Mouse (Mus musculus) adrenal gland, postnatal 25 days (tissue): Measurements from ENCODE around the gene Ssbp3. TPM values are rescaled to one million over a fixed set of nuclear protein-coding genes. Genes with fewer than 3 reads are reported as not detected.

Experiments
- DNase-seq: peaks from one replicate; pipeline ENCODE4 v3.0.0; 2021; ENCODE audit warnings: mixed read lengths
- total RNA-seq: library from RNA; stranded (reverse); gene quantifications from 2 replicates; pipeline ENCODE4 v1.2.3, GENCODE M21; 2021

Ssbp3 gene
- total RNA-seq, 1 experiment from 2014 or later = 82.6 TPM

DNA sequence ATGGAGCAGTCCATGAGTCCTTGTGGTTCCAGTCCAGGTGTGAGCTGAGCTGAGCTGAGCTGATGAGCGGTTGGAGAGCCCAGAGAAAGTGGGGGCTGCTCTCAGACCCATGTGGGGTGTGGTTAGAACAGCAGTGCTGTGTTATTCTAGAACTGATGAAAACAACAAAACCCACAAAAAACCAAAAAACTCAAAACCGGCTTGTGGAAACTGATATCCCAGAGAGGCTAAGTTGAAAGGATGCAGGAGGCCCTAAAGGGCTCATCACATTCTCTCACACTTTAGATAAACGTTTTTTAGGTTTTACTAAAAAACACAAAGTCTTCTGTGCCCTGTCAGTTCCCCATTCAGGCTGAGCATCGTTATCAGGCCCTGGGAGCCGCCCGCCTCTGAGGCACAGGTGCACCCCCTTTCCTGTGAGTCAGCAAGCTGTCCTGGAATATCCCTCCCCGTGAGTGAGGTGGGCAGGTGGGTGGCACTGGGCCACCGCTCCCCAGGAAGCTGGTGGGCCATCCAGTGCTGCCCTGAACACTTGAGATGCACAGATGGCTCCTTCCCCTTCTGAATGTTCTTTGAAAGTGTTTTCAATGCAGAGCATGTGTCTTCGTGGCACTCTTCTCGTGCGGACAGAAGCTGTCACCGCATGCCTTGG, 24.6 kb downstream of the Ssbp3 start:
- no peak for DNase-seq

DNA sequence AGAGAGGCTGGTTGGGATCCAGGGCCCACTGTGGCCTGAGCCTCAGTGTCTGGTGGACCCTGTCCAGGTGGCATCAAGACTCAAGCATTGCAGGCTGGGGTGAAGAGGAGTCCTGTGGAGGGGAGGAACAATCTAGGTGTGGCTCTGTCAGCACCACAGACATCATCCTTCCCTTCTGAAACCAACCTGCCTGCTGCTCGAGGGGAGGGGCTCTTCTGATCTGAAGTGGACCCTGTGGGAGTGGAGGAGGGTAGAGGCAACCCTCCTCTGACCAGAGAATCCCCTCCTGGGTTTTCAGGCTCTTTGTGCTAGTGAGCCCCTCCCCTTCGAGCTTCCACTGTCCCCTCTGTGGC, 25.1 kb downstream of the Ssbp3 start:
- DNase-seq = no peak

DNA sequence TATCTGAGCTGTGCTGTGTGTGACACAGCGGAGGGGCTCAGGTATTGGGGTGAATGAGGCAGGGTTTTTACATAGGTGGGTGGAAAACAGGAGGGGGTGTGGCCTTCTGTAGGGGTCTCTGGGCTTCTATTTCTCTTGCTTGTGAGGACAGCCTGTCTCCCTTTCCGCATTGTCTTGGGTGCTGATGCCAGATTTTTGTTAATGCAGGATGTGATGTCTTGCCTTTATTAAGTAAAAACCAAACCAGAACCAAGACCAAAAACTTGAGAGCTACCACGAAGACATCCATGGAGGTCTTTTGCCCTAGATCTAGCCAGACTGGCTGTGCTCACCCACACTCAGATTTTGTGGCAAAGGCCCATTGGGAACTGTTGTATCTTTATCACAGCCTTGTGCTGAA, 25.5 kb downstream of the Ssbp3 start:
- DNase-seq = no peak

DNA sequence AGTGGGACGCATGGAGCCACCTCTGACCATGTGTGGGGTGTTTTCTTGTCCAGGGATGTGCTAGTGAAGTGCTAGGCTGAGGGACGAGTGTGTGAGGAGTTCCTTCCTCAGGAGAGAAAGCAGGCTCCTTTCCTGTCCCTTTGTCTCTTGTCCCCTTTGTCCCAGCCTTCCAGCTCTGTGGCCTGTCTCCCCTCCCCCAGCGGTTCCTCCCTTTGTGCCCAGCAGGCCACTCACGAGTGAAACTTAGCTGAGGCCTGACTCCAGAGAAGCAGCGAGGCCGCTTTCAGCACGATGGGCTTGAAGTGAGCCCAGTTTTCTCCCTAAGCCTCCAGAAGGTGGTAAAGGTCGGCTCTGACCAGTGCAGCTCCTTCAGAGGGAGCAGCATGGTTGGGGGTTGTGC, 26.2 kb downstream of the Ssbp3 start:
- no peak for DNase-seq

DNA sequence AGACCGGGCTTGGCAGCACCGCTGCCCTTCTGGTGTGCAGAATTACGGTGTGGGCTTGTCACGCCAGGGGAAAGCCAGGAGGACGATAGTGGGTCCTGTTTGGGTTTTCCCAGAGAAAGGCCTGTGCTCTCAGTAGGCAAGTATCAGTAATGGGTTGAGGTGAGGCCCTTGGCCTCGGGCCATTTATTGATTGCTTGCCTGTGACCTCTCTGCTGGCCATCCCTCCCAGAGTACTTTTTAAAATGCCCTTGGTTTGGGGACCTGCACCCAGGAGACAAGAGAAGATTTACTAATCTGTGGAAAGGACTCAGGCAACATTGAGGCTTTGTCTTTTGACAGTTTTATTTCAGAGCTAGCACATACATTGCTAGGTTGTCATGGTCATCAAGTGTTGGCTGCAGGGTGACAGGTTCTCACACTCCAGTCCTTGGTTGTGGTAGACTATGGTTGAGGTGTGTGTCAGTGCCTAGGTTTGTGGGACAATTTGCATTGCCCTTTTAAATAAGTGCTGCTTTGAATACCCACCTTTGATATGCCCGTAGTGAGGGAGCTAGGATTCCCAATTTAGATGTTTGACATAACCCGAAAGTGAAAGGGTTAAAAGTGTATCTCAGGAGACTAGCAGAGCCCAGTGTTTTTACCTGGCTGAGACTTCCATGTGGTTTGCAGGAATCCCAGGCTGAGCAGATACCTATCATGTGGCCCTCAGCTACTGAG, 28.2 kb downstream of the Ssbp3 start:
- no peak for DNase-seq

DNA sequence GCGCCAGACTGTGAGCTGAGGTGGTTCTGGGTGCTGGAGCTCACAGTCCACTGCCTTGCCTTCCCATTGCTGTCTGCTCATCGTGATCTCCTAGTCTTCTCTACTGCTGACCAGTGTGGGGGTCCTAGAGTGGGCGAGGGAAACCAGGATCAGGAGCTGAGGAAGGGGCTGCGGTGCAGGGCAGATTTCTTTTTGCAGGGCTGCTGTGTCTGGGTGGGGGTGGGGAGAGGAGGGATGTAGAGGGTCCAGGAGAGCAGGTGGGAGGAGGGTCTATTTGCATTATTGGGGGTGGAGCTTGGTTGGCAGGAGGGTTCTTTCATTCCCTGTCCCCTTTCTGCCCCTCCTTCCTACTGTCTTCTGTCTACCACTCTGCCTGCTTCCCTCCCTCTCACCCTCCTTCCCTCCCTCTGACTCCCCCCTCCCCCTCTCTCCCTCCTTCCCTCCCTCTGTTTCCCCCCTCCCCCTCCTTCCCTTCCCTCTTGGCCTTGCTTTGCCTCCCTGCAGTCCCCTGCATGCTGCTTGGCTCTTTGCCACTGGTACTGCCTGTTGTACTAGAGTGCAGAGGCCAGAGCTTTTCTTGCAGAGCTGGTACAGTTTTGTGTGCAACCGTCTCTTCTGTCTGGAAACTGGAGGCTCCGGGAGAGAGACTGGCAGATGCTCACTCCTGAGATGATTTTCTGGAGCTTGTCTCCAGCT, 28.9 kb downstream of the Ssbp3 start:
- peak; percentile 48 for DNase-seq

DNA sequence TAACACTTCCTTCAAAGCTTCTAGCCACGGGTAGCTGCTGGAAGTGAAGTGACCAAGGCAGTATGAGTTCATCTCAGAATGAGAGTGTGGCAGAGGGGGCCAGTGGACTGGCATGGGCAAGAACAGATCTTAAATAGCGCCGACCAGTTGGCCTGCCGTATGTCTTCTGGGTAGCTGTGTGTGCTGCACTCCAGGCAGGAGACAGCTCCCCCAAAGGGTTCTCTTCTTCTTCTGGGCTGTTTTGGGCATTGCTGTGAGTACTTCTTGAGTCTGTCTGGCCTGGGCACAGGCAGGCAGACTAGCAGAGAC, 29.4 kb downstream of the Ssbp3 start:
- DNase-seq = no peak

DNA sequence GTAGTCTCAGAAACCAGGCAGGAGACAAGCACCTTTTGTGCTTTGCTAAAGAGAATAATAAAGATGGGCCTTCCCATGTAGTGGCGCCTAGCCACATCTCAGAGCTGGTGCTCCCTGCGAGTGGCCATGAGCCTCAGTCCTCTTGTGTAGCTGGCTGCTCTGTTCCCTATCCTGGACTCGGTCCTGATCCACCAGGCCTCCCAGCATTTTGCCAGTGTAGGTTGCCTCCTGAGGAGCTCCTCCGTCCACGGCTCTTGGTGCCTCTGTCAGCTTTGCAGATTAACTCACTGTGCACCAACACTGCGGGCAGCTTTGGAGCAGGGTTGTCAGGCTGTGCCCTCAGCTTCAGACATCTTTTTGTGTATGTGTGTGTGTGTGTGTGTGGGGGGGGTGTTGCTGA, 30.4 kb downstream of the Ssbp3 start:
- DNase-seq = no peak

DNA sequence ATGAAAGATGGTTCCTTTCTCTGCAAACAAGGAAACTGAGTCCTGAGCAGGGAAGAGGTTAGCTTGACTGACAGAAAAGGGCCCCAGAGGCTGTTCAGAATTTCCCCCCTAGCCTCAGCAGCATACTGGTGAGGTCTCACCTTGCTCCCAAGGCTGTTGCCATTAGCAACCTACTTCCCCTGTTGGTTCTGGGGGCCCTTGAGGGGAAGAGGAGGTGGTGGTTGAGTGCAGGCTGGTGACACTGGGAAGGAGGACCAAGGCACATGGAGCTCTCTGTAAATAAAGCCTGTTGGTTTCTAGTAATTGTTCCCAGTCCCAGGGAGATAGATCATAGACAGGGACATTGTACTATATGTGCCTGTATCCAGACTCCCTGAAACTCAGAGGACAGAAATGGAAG, 31.0 kb downstream of the Ssbp3 start:
- DNase-seq = no peak

DNA sequence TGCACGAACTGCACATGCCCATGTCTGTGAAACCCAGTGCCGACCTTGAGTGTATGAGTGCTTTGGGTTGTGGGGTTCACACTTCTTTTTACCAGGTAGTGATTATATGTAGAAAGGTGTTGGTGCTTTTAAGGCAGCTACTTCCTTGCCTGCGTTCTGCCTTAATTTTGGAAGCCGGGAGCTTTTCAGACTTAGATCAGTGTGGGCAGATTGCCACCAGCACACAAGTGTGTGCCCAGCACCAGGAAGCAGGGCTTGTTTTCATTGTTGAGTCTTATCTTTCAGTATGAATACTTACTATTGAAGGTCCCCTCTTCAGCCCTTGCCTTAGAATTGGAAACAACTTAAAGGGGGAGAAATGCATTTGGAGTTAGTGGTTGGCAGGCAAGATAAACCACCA, 32.0 kb downstream of the Ssbp3 start:
- no peak for DNase-seq

DNA sequence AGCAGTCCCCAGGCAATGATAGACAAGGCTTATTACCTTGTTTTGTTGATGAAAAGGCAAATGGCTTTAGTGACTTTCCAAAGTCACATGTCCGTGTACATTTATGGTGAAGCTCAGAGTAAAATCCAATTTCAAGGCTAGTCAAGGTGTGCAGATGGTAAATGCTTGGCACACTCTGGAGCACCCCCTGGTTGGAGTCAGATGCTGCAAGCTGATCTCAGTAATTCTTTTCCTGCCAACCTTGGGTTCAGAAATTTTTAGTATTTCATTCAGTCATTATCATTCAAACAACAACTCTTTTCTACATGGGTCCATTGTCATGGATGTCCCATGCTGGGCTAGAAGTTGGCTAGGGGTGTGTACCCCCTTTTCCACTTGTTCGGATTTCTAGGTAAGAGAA, 33.1 kb downstream of the Ssbp3 start:
- no peak for DNase-seq

DNA sequence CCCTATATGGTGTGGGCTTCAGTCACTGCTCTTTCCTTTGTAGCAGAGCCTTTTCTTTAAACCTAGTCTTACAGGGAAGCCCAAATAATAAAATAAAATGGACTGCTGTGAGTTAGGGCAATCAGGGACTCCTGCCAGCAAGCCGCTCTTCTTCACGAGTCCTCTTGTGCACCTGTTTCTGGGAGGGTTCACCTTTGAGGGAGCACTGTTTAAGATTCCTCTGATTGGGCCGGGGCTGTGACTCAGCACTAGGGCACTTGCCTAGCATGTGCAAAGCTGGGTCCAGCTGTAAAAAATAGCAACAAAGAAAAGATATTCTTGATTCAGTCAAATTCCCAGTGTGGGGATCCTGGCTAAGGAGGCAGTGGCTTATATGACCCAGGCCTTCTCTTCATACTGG, 34.4 kb downstream of the Ssbp3 start:
- no peak for DNase-seq

DNA sequence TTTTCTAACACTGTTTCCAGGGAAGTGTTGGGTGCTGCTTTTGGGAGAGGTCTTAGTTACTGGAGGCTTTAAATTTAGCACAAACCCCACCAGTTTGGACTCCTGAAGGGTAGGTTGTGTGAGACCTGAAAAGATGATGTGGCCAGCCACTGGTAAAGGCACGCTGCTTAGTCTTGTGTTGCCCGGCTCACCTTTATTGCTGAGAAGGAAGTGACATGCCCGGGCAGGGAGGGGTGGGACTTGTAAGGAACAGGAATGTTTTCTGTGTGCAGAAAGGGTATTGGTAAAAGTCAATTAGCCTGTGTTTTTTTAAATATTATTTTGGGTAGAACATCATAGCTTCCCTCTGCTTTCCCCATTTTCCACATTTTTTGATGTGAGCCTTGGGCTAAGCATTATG, 37.2 kb downstream of the Ssbp3 start:
- DNase-seq = no peak

DNA sequence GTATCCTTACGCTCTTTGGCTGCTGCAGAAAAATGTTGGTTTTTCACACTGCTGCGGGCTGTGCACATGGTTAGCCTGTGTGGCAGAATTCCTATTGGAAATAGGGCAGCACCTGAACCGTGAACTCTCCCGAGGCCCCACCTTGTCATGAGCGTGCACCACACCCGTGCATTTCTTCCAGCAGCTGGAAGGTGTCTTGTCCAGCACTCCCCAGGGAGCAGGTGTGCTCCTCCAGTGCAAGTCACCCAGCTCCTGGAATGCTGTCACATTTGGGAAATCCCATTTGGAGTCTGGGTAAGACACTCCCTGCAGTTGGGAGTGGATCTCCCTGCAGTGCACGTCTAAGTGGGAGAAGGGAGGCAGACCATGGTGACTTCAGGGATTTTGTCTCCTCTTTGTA, 38.0 kb downstream of the Ssbp3 start:
- no peak for DNase-seq

DNA sequence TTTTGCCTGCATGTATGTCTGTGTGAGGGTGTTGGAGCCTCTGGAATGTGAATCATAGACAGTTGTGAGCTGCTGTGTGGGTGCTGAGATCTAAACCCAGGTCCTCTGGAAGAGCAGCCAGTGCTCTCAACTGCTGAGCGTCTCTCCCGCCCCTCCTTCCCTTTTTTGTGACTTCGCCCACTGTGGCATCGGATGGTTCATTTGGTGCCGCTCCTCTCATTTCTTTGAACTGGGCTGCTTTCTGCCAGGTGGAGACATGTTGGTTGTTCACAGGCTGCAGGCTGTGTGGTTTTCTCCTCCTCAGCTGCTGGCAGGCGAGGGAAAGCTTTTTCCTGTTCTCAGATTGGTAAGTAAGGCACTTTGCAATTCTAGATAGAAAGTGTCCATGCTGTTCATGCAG, 38.7 kb downstream of the Ssbp3 start:
- no peak for DNase-seq

DNA sequence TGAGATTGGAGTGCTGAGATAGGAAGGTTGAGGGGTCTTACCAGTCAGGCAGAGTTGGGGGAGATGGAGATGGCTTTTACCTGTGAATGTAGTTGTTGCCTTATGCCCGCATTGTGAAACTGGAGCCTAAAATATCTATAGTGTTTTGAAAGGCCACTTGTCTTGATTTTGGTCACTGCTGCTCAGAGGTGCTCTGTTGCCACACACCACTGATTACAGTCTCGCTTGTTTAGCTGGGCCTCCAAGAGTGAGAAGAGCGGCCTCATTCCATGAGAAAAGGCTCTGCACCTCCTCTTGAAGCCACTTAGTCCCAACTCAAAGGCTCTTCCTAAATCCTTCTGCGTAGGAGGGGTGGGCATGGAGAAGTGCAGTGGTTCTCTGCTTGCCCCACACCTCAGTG, 40.3 kb downstream of the Ssbp3 start:
- DNase-seq = no peak

DNA sequence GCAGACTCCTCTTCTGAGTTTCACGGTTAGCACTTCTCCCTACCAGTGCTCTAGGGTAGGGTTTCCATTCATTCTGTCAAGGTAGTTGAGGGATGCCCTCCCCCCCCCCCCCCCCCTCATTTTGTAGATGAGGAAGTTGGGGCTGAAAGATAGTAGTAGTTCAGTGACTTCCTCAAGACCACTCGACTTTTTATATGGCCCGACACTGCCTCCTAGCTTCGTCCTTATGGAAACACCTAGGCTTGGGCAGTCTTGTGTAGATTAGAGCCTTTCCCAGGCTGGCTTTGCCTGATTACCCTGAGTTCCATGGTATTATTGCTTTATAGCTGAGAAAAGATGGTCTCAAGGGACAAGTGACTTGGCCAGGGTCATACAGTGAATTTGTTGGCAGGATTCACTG, 41.0 kb downstream of the Ssbp3 start:
- no peak for DNase-seq

DNA sequence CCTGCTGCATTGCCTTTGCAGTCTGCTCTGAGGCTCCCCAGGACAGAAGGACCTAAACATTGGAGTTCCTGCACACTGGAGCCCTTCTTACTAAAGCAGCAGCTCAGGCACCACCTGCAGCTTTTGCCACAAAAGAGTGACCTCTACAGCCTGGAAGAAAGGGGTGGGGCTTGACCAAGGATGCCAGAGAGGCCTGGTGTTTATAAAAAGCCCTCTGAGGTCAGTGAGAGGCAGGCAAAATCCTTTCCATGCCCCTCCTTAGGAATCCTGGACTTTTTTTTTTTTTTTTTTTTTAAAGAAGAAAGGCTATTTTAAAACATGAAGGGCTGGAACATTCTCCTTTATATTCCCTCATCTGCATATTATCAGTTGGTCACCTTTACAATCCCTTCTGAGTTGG, 42.7 kb downstream of the Ssbp3 start:
- no peak for DNase-seq

DNA sequence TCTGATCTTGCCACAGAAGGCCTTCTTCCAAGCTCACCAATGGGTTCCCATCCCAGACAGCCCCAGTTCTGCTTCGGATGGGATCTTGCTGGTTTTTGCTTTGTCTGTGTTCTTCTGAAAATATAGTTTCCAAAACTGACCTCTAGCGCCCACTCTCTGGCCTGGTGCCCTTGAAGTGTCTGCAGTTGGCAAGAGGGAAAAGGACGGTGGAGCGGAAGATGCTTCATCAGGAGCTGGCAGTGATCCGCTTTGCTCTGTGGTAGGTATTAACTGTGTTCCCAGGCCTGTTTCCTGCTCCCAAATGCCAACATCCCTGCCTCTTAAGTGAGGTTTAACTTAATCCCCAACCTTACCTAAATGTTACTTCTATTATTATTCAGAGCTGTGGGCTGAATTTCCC, 43.3 kb downstream of the Ssbp3 start:
- DNase-seq = peak; percentile 58

DNA sequence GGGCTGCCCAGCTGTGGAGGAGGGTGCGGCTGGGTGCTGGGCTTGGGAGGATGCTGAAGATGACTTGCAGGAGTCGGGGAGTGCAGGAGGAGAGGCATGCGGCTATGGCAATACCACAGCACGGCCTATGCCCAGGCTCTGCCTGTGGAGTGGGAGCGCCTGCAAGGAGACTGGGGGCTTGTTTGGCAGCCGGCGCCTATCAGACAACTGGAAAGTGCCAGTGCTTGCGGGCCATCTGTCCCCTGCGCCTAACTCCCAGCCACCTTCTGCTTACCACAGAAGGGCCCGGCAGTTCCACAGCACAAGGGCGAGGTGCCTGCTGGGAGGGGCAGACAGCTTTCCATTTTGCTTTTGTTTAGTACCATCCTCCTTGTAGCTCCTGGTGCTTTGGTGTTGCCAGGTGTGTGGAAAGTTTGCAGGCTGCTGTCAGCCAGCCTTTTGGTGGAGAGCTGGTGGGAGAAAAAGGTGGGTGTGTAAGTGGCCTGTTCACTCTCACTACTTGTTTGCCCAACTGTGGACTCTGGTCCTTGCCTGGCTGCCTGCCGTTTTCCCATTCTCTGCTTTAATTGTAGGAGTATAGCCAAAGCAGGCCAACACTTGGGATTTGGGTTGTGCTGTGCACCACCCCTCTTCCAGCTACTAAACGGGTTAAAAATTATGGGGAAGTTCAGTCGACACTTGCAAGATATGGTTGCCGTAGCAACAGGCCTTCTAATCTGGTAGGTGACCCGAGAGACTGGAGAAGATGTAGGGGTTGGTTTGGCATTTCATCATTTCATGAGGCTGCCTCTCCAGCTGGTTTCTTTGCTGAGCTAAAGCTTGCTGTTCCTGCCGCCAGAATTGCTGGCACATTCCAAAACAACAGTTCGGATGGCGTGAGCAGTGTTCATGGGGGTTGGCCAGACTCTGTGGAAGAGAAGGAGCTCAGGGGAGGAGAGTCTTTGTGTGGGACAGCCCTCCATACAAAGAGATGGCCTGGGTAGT, 45.5 kb downstream of the Ssbp3 start:
- DNase-seq = no peak

DNA sequence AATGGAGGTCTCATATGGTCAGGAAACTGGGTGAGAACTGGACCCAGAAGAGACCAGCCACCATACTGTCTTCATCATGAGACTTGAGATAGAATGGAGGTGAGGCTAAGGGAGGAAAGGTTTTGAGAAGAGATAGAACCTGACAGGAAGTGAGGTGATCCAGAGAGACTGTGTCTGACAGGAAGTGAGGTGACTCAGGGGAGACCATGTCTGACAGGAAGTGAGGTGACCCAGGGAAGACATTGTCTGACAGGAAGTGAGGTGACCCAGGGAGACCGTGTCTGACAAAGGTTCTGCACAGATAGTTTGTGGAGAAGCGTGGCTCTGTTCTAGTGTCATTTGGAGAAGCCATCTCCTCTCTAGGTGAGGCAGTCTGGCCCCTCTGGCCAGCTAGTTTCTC, 47.6 kb downstream of the Ssbp3 start:
- DNase-seq = no peak

DNA sequence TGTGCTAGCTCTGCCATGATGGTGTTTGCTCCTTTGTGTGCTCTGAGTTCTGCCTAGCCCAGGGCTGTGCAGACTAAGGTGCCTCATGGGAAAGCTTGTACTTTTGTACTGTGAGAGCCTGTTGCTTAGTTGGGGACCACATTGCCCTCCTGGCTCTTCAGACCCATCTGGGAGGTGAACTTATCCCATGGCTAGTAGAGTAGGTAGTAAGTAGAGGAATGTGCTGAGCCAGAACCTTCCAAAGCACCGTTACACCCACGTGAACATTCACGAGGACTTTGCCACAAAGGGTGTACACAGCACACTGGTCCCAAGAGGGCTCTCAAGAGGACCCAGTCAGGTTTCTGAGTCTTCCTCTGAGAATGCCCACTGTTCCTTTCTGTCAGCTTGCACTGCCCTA, 48.1 kb downstream of the Ssbp3 start:
- DNase-seq = no peak
